Mouse (Mus musculus) stomach, embryonic 14.5 days (tissue): ENCODE results near the gene Ptpn21. TPM values are rescaled to one million over a fixed set of nuclear protein-coding genes. Genes with fewer than 3 reads are reported as not detected.

ENCODE experiments used
- ATAC-seq: fragments of 200-750 bp; cut with Nextera tagmentation; 2 replicates; pipeline ENCODE4 v1.8.0; 2017; ENCODE audit warnings: low read depth, moderate TSS enrichment; ENCODE audit not compliant: insufficient number of reproducible peaks, insufficient read depth, low FRiP score
- H3K27ac ChIP-seq: fragments of 300-500 bp; sonication (generic); 2 replicates; pipeline ENCODE4 v1.5.1; 2014; ENCODE audit warnings: mild to moderate bottlenecking, low read length, moderate library complexity, mixed read lengths
- H3K27me3 ChIP-seq: fragments of 300-500 bp; sonication (generic); 2 replicates; pipeline ENCODE4 v1.6.1; 2014; ENCODE audit warnings: low read length, control low read depth, mixed read lengths; ENCODE audit not compliant: control insufficient read depth, insufficient read depth
- H3K36me3 ChIP-seq: fragments of 300-500 bp; sonication (generic); 2 replicates; pipeline ENCODE4 v1.6.1; 2014; ENCODE audit warnings: mild to moderate bottlenecking, control low read depth, low read length, moderate library complexity, mixed read lengths; ENCODE audit not compliant: control insufficient read depth, insufficient read depth
- H3K4me1 ChIP-seq: fragments of 300-500 bp; sonication (generic); 2 replicates; pipeline ENCODE4 v1.6.1; 2014; ENCODE audit warnings: low read length, control low read depth, mixed read lengths; ENCODE audit not compliant: control insufficient read depth, insufficient read depth
- H3K4me2 ChIP-seq: fragments of 300-500 bp; sonication (generic); replicated peaks from 2 replicates; pipeline ENCODE4 v1.6.1; 2014; ENCODE audit warnings: low read depth, low read length, control low read depth
- H3K4me3 ChIP-seq: fragments of 300-500 bp; sonication (generic); 2 replicates; pipeline ENCODE4 v1.5.1; 2014; ENCODE audit warnings: low read depth, low read length, control low read depth
- H3K9ac ChIP-seq: fragments of 300-500 bp; sonication (generic); replicated peaks from 2 replicates; pipeline ENCODE4 v1.6.1; 2014; ENCODE audit warnings: low read depth, mild to moderate bottlenecking, control low read depth, low read length, moderate library complexity, mixed read lengths
- H3K9me3 ChIP-seq: fragments of 300-500 bp; sonication (generic); 2 replicates; pipeline ENCODE4 v1.6.1; 2016; ENCODE audit warnings: low read depth, low read length, control low read depth; ENCODE audit not compliant: control insufficient read depth
- WGBS: fragments of 180-500 bp; shearing (Covaris S2); extraction: QIAGEN DNeasy Blood & Tissue Kit; methylation state at CpG from one replicate; pipeline ENCODE4 v1.1.7; 2014; 5-methylcytosine and 5-hydroxymethylcytosine counted together
- polyA plus RNA-seq: library from polyadenylated mRNA; unstranded; fragments of >200 nt; fragmentation: Nextera tagmentation; extraction: Ambion mirVana; gene quantifications from 2 replicates; pipeline ENCODE4 v1.2.1, GENCODE M21; 2014

The Ptpn21 gene
- polyA plus RNA-seq, 1 experiment from 2014 or later = 11.9 TPM

- Histone ChIP-seq H3K27me3 (no peaks in the 10 kb centered on the region), H3K4me3 (peak within 1 kb of the TSS; percentile 84), H3K36me3 (peaks cover 2% of the 10 kb centered on the region; the same call in 1 of the 2 replicates), H3K27ac (peak within 1 kb of the TSS; percentile 85), H3K9ac (peak within 1 kb of the TSS; percentile 86), H3K9me3 (no peaks in the 10 kb centered on the region), H3K4me2 (peak within 1 kb of the TSS; percentile 72), H3K4me1 (peaks cover 17% of the 10 kb centered on the region)
- under 1% methylated on average over 76 of the region's 87 CpGs for WGBS
- ATAC-seq = peak; percentile 89
Measured at GRCm38 (mm10) chr12:98746746-98747379, 9.7 kb upstream of the Ptpn21 start, which contains the start of gene Zc3h14. Gene Zc3h14, plus strand, starts transcription at chr12:98746964.

- no peak overlapping the region for H3K9ac ChIP-seq
- no peak overlapping the region for H3K27ac ChIP-seq
- no peaks in the 10 kb centered on the region for H3K27me3 ChIP-seq
- H3K4me1 ChIP-seq = peaks cover 17% of the 10 kb centered on the region
- 13% methylated on average over 2 of the region's 2 CpGs for WGBS
- H3K4me2 ChIP-seq = no peak overlapping the region
- H3K4me3 ChIP-seq = no peak overlapping the region
- H3K9me3 ChIP-seq = no peaks in the 10 kb centered on the region
- H3K36me3 ChIP-seq = peaks cover 1% of the 10 kb centered on the region; the same call in 1 of the 2 replicates
- ATAC-seq = peak; percentile 16; the same call in 1 of the 2 replicates
Measured at GRCm38 (mm10) chr12:98746131-98746530, 8.9 kb upstream of the Ptpn21 start.

GRCm38 (mm10) chr12:98745626-98746025 lies 8.4 kb upstream of the Ptpn21 start:
- 56% methylated on average over 4 of the region's 4 CpGs for WGBS
- Histone ChIP-seq H3K27ac (no peak overlapping the region), H3K4me3 (no peak overlapping the region), H3K36me3 (no peaks in the 10 kb centered on the region; the same call in 1 of the 2 replicates), H3K27me3 (no peaks in the 10 kb centered on the region), H3K9me3 (no peaks in the 10 kb centered on the region), H3K9ac (no peak overlapping the region), H3K4me1 (peaks cover 17% of the 10 kb centered on the region), H3K4me2 (no peak overlapping the region)
- ATAC-seq = no peak

- H3K4me1 ChIP-seq = peaks cover 7% of the 10 kb centered on the region; the same call in 1 of the 2 replicates
- H3K27me3 ChIP-seq = no peaks in the 10 kb centered on the region
- no peak overlapping the region for H3K4me3 ChIP-seq
- H3K36me3 ChIP-seq = no peaks in the 10 kb centered on the region
- WGBS = 31% methylated on average over 3 of the region's 3 CpGs
- ATAC-seq = peak; percentile 70
- H3K9ac ChIP-seq = no peak overlapping the region
- H3K27ac ChIP-seq = peak overlapping the region; percentile 48; the same call in 1 of the 2 replicates
- no peak overlapping the region for H3K4me2 ChIP-seq
- H3K9me3 ChIP-seq = no peaks in the 10 kb centered on the region
Measured at GRCm38 (mm10) chr12:98741011-98741501, 3.9 kb upstream of the Ptpn21 start.

- WGBS = 12% methylated on average over 7 of the region's 7 CpGs
- H3K9ac ChIP-seq = peak overlapping the region; percentile 87
- no peaks in the 10 kb centered on the region for H3K9me3 ChIP-seq
- peak overlapping the region; percentile 94 for H3K27ac ChIP-seq
- H3K4me1 ChIP-seq = peaks cover 14% of the 10 kb centered on the region
- H3K4me3 ChIP-seq = peak overlapping the region; percentile 67
- ATAC-seq = no peak
- H3K27me3 ChIP-seq = no peaks in the 10 kb centered on the region
- no peaks in the 10 kb centered on the region for H3K36me3 ChIP-seq
- peak overlapping the region; percentile 59 for H3K4me2 ChIP-seq
Measured at GRCm38 (mm10) chr12:98737801-98738350, 671 bp upstream of the Ptpn21 start.

GRCm38 (mm10) chr12:98734880-98735801 lies 2.1 kb downstream of the Ptpn21 start:
- peaks cover 14% of the 10 kb centered on the region for H3K4me1 ChIP-seq
- peak overlapping the region; percentile 55 for H3K4me3 ChIP-seq
- H3K9ac ChIP-seq = peak overlapping the region; percentile 36
- H3K9me3 ChIP-seq = no peaks in the 10 kb centered on the region
- 11% methylated on average over 22 of the region's 22 CpGs for WGBS
- H3K27me3 ChIP-seq = no peaks in the 10 kb centered on the region
- ATAC-seq = no peak
- peak overlapping the region; percentile 80 for H3K4me2 ChIP-seq
- no peaks in the 10 kb centered on the region for H3K36me3 ChIP-seq
- H3K27ac ChIP-seq = 0 out of 2 replicates have a peak overlapping the region, but pooled peaks have one; percentile 29

GRCm38 (mm10) chr12:98734246-98734879 lies 2.8 kb downstream of the Ptpn21 start:
- Histone ChIP-seq H3K4me2 (peak overlapping the region; percentile 80), H3K9me3 (no peaks in the 10 kb centered on the region), H3K4me3 (peak overlapping the region; percentile 55), H3K4me1 (peaks cover 14% of the 10 kb centered on the region), H3K27me3 (no peaks in the 10 kb centered on the region), H3K27ac (peak overlapping the region; percentile 45; the same call in 1 of the 2 replicates), H3K9ac (peak overlapping the region; percentile 59), H3K36me3 (no peaks in the 10 kb centered on the region)
- peak; percentile 81; the same call in 1 of the 2 replicates for ATAC-seq
- WGBS = under 1% methylated on average over 30 of the region's 30 CpGs
